Mouse (Mus musculus) heart, postnatal 14 days (tissue): ENCODE measurements around the gene 1700034J05Rik. TPM values are rescaled to one million over a fixed set of nuclear protein-coding genes. Genes with fewer than 3 reads are reported as not detected.

ENCODE experiments used
- total RNA-seq, 2 experiments: library from RNA; stranded (reverse); gene quantifications; 2 replicates each; pipeline ENCODE4 v1.2.3; 2021

Gene 1700034J05Rik
- total RNA-seq, 2 experiments from 2014 or later = not detected

Other genes starting within 250 kb of the 1700034J05Rik start
- 10 to 100 TPM; 14.9 to 15.8 TPM for gene Stk38l, start 229.4 kb downstream of the 1700034J05Rik start, total RNA-seq
- gene Arntl2, start 158.4 kb downstream of the 1700034J05Rik start, total RNA-seq = 1 to 10 TPM; 1.4 to 2.5 TPM
- gene Smco2, start 104.3 kb downstream of the 1700034J05Rik start, total RNA-seq = 1 to 10 TPM; 1.3 to 1.4 TPM
- gene Ppfibp1, start 65.9 kb downstream of the 1700034J05Rik start, total RNA-seq = 10 to 100 TPM; 80.7 to 89.8 TPM
- 1 to 10 TPM in 1 of 2 experiments, under 1 TPM in 1; 0.68 to 1.2 TPM for gene Rep15, start 78.2 kb upstream of the 1700034J05Rik start, total RNA-seq
- gene Mrps35, start 88.3 kb upstream of the 1700034J05Rik start, total RNA-seq = 100 to 1,000 TPM; 173 to 181 TPM
- not detected for gene Mansc4, start 132.6 kb upstream of the 1700034J05Rik start, total RNA-seq
- gene Klhl42, start 137.0 kb upstream of the 1700034J05Rik start, total RNA-seq = 1 to 10 TPM; 8.2 to 8.7 TPM